Mouse (Mus musculus) lung, embryonic 16.5 days (tissue): ENCODE data around the gene B3galt1. TPM values are rescaled to one million over a fixed set of nuclear protein-coding genes. Genes with fewer than 3 reads are reported as not detected.

ENCODE experiments used
- ATAC-seq: fragments of 200-750 bp; cut with Nextera tagmentation; 2 replicates; pipeline ENCODE4 v1.8.0; 2017; ENCODE audit warnings: low read depth, mild to moderate bottlenecking, moderate library complexity
- H3K27ac ChIP-seq: fragments of 300-500 bp; sonication (generic); 2 replicates; pipeline ENCODE4 v1.5.1; 2014; ENCODE audit warnings: mild to moderate bottlenecking, control low read depth, low read length
- H3K27me3 ChIP-seq: fragments of 300-500 bp; sonication (generic); 2 replicates; pipeline ENCODE4 v1.6.1; 2014; ENCODE audit warnings: low read depth, low read length, mixed read lengths; ENCODE audit not compliant: control insufficient read depth, insufficient read depth
- H3K36me3 ChIP-seq: fragments of 300-500 bp; sonication (generic); 2 replicates; pipeline ENCODE4 v1.6.1; 2014; ENCODE audit warnings: low read length; ENCODE audit not compliant: control insufficient read depth, insufficient read depth
- H3K4me1 ChIP-seq: fragments of 300-500 bp; sonication (generic); replicated peaks from 2 replicates; pipeline ENCODE4 v1.6.1; 2014; ENCODE audit warnings: low read length, mixed read lengths; ENCODE audit not compliant: control insufficient read depth, insufficient read depth
- H3K4me2 ChIP-seq: fragments of 300-500 bp; sonication (generic); 2 replicates; pipeline ENCODE4 v1.6.1; 2014; ENCODE audit warnings: low read depth, low read length, control low read depth
- H3K4me3 ChIP-seq: fragments of 300-500 bp; sonication (generic); 2 replicates; pipeline ENCODE4 v1.5.1; 2014; ENCODE audit warnings: mild to moderate bottlenecking, low read length, control low read depth
- H3K9ac ChIP-seq: fragments of 300-500 bp; sonication (generic); 2 replicates; pipeline ENCODE4 v1.6.1; 2014; ENCODE audit warnings: low read length, control low read depth
- H3K9me3 ChIP-seq: fragments of 300-500 bp; sonication (generic); 2 replicates; pipeline ENCODE4 v1.6.1; 2016; ENCODE audit warnings: low read length; ENCODE audit not compliant: control insufficient read depth
- WGBS: fragments of 180-500 bp; shearing (Covaris S2); extraction: QIAGEN DNeasy Blood & Tissue Kit; methylation state at CpG from one replicate; pipeline ENCODE4 v1.1.7; 2014; 5-methylcytosine and 5-hydroxymethylcytosine counted together
- polyA plus RNA-seq: library from polyadenylated mRNA; unstranded; fragments of >200 nt; fragmentation: Nextera tagmentation; extraction: Ambion mirVana; gene quantifications from 2 replicates; pipeline ENCODE4 v1.2.1, GENCODE M21; 2015

The B3galt1 gene
- polyA plus RNA-seq, 1 experiment from 2014 or later: 2.0 TPM

- no peaks in the 10 kb centered on the region for H3K4me1 ChIP-seq
- no peak overlapping the region for H3K4me3 ChIP-seq
- no peaks in the 10 kb centered on the region for H3K9me3 ChIP-seq
- no peak overlapping the region for H3K9ac ChIP-seq
- H3K27me3 ChIP-seq: no peaks in the 10 kb centered on the region
- no peak overlapping the region for H3K4me2 ChIP-seq
- WGBS: 54% methylated on average over 2 of the region's 2 CpGs
- no peaks in the 10 kb centered on the region for H3K36me3 ChIP-seq
- no peak overlapping the region for H3K27ac ChIP-seq
- ATAC-seq: no peak
Measured at GRCm38 (mm10) chr2:67957561-67957960, 391.9 kb downstream of the B3galt1 start.

- Histone ChIP-seq H3K9me3 (no peaks in the 10 kb centered on the region), H3K36me3 (no peaks in the 10 kb centered on the region), H3K4me2 (no peak overlapping the region), H3K27me3 (no peaks in the 10 kb centered on the region), H3K9ac (no peak overlapping the region), H3K4me3 (no peak overlapping the region), H3K27ac (no peak overlapping the region), H3K4me1 (no peaks in the 10 kb centered on the region)
- WGBS: 44% methylated on average over 2 of the region's 2 CpGs
- no peak for ATAC-seq
Measured at GRCm38 (mm10) chr2:67960711-67961110, 395.0 kb downstream of the B3galt1 start.

- Histone ChIP-seq H3K27me3 (no peaks in the 10 kb centered on the region), H3K4me3 (no peak overlapping the region), H3K4me2 (no peak overlapping the region), H3K36me3 (no peaks in the 10 kb centered on the region), H3K9ac (no peak overlapping the region), H3K4me1 (no peaks in the 10 kb centered on the region), H3K27ac (no peak overlapping the region), H3K9me3 (no peaks in the 10 kb centered on the region)
- no peak for ATAC-seq
Measured at GRCm38 (mm10) chr2:67968812-67969211, 403.1 kb downstream of the B3galt1 start.

DNA sequence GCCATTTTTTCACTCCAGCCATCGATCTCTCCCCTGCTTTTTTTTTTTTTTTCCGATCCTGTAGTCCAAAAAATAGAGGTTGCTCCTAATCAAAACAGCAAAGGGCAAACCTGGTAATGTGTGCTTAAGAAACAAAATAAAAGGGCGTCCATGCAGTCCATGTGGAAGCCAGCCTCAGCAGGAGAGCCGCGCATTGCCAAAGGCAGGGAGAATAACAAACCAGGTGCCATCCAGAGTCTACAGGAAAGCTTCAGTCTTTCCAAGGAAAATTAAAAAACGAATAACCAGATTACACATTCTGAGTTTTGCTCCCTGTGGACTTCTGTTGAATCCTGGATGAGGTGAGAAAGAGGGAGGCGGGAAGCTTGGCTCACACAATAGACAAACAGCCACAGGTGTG, 405.4 kb downstream of the B3galt1 start:
- no peak overlapping the region for H3K4me3 ChIP-seq
- H3K4me1 ChIP-seq: no peaks in the 10 kb centered on the region
- no peak for ATAC-seq
- no peaks in the 10 kb centered on the region for H3K27me3 ChIP-seq
- WGBS: 71% methylated on average over 7 of the region's 7 CpGs
- H3K36me3 ChIP-seq: no peaks in the 10 kb centered on the region
- H3K9ac ChIP-seq: no peak overlapping the region
- no peak overlapping the region for H3K27ac ChIP-seq
- no peaks in the 10 kb centered on the region for H3K9me3 ChIP-seq
- no peak overlapping the region for H3K4me2 ChIP-seq

- WGBS: 70% methylated on average over 6 of the region's 6 CpGs
- Histone ChIP-seq H3K9me3 (no peaks in the 10 kb centered on the region), H3K4me2 (no peak overlapping the region), H3K27ac (no peak overlapping the region), H3K36me3 (no peaks in the 10 kb centered on the region), H3K9ac (no peak overlapping the region), H3K4me1 (no peaks in the 10 kb centered on the region), H3K27me3 (no peaks in the 10 kb centered on the region), H3K4me3 (no peak overlapping the region)
- ATAC-seq: no peak
Measured at GRCm38 (mm10) chr2:67971576-67971975, 405.9 kb downstream of the B3galt1 start.

DNA sequence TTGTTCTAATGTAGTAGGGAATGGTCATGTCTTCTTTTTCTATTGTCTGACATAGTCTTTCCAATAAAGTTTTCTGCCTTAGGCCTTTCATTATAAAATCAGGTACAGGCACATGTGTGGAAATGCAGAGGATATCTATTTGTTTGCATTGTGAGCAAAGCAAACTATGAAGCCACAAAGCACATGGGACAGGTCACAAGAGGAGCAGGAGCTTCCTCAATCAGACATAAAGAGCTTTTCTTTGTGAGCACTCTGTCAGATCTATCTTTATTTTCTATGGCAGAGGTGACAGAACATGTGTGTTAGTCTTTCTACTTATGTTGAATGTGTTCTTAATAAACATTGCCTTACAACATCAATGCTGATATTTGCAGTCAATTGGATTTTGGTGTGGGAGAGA, 410.1 kb downstream of the B3galt1 start:
- Histone ChIP-seq H3K9me3 (no peaks in the 10 kb centered on the region), H3K27me3 (no peaks in the 10 kb centered on the region), H3K36me3 (no peaks in the 10 kb centered on the region), H3K9ac (no peak overlapping the region), H3K27ac (no peak overlapping the region), H3K4me2 (no peak overlapping the region), H3K4me1 (no peaks in the 10 kb centered on the region), H3K4me3 (no peak overlapping the region)
- ATAC-seq: no peak

DNA sequence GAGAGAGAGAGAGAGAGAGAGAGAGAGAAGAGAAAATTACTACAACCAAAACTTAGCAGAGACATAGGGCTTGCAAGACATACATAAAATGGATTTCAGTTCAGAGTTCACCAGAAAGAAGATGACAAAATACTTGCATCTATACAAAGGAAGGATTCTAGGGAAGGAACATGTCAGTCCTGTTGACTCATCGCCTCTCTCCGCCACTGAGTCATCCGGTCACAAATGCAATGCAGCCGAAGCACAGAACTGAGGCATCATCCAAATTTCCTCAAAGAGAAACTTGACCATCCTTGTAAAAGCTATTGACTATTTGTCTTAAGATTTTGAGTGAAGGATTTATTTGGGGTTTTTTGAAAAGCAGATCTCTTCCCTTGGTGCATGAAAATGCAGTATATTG, 410.8 kb downstream of the B3galt1 start:
- no peak overlapping the region for H3K9ac ChIP-seq
- no peaks in the 10 kb centered on the region for H3K4me1 ChIP-seq
- no peak overlapping the region for H3K4me3 ChIP-seq
- no peaks in the 10 kb centered on the region for H3K36me3 ChIP-seq
- 77% methylated on average over 4 of the region's 4 CpGs for WGBS
- no peak for ATAC-seq
- no peak overlapping the region for H3K4me2 ChIP-seq
- no peaks in the 10 kb centered on the region for H3K27me3 ChIP-seq
- no peaks in the 10 kb centered on the region for H3K9me3 ChIP-seq
- H3K27ac ChIP-seq: no peak overlapping the region

DNA sequence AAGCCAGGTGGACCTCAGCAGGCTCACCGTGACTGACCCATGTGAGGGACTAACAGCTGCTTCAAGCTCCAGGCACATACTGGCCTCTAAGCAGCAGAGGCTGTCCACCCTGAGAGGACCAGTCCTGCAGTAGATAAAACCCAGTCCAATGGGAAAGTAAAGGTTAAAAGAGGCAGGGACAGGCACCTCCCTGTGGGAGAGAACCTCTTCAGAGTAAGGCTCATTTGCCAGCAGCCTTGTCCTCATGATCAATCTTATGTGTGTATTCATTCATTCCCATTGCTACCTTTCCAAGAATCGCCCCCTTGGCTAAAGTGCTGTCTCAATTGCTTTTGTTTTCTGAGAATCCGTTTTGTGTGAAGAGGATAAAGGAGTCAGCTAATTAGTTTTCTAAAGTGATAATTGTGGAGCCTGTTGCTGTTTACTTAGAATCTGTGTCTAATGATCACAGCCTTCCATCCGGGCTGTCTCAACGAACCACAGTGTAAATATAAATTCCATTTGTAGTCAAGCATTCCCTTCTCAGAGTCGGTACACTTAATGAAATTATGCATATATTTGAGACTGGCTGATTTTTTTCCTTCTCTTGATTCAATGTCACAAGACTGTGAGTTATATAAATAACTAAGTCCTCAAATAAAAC, 412.1 kb downstream of the B3galt1 start:
- Histone ChIP-seq H3K27me3 (no peaks in the 10 kb centered on the region), H3K4me2 (no peak overlapping the region), H3K4me3 (no peak overlapping the region), H3K4me1 (no peaks in the 10 kb centered on the region), H3K36me3 (no peaks in the 10 kb centered on the region), H3K27ac (no peak overlapping the region), H3K9ac (no peak overlapping the region), H3K9me3 (no peaks in the 10 kb centered on the region)
- 44% methylated on average over 6 of the region's 6 CpGs for WGBS
- ATAC-seq: no peak

- Histone ChIP-seq H3K27ac (no peak overlapping the region), H3K36me3 (no peaks in the 10 kb centered on the region), H3K4me2 (no peak overlapping the region), H3K4me1 (no peaks in the 10 kb centered on the region), H3K27me3 (no peaks in the 10 kb centered on the region), H3K9ac (no peak overlapping the region), H3K9me3 (no peaks in the 10 kb centered on the region), H3K4me3 (no peak overlapping the region)
- 48% methylated on average over 3 of the region's 3 CpGs for WGBS
- no peak for ATAC-seq
Measured at GRCm38 (mm10) chr2:67983563-67983962, 417.9 kb downstream of the B3galt1 start.

GRCm38 (mm10) chr2:67985133-67985532, 419.5 kb downstream of the B3galt1 start:
- ATAC-seq: no peak
- WGBS: 66% methylated on average over 3 of the region's 3 CpGs

More at GRCm38 (mm10) chr2:67985133-67985532, 419.5 kb downstream of the B3galt1 start:
- no peak overlapping the region for H3K4me3 ChIP-seq
- no peak overlapping the region for H3K9ac ChIP-seq
- H3K27me3 ChIP-seq: no peaks in the 10 kb centered on the region
- H3K4me2 ChIP-seq: no peak overlapping the region
- no peak overlapping the region for H3K27ac ChIP-seq
- H3K36me3 ChIP-seq: no peaks in the 10 kb centered on the region
- H3K4me1 ChIP-seq: no peaks in the 10 kb centered on the region
- H3K9me3 ChIP-seq: no peaks in the 10 kb centered on the region
